Mouse (Mus musculus) thymus, adult 2 months (tissue): ENCODE measurements around the gene Nek8.
A peak's percentile ranks its signal among the peaks of the same experiment; 100 is the strongest.

Experiments used
- CTCF ChIP-seq: fragments of 200-500 bp; IDR thresholded peaks from 2 replicates; pipeline ENCODE4 v1.5.1; 2012; ENCODE audit warnings: mild to moderate bottlenecking, control low read depth, low read length, moderate library complexity, borderline replicate concordance; ENCODE audit not compliant: control insufficient read depth, poor library complexity, insufficient read depth; ENCODE audit errors: extremely low read depth
- POLR2A ChIP-seq: fragments of 200-500 bp; IDR thresholded peaks from 2 replicates; pipeline ENCODE4 v1.6.1; 2012; ENCODE audit warnings: mild to moderate bottlenecking, low read length, control low read depth, moderate library complexity; ENCODE audit not compliant: control insufficient read depth, poor library complexity, insufficient read depth; ENCODE audit errors: extremely low read depth

GRCm38 (mm10) chr11:78177903-78178858 lies 1.7 kb upstream of the Nek8 start:
- TF ChIP-seq CTCF: peak; percentile 93
- TF ChIP-seq POLR2A: no peak
